Mouse (Mus musculus): ENCODE data around the gene Cenpt.
A peak's percentile ranks its signal among the peaks of the same experiment; 100 is the strongest.
"Not testable (repeated sequence)": the region's sequence is repeated elsewhere in the genome, so short reads cannot be mapped to it uniquely, and the experiment has no call there.

Gene Cenpt

GRCm38 (mm10) chr8:105854303-105854702 is 1.2 kb upstream of the Cenpt start:
- no peak for DNase-seq

GRCm38 (mm10) chr8:105852146-105852729 is 840 bp downstream of the Cenpt start:
- no peak for DNase-seq

- peak; percentile 99 for DNase-seq
Measured at GRCm38 (mm10) chr8:105851651-105852143, 1.4 kb downstream of the Cenpt start.

- DNase-seq = no peak
Measured at GRCm38 (mm10) chr8:105850611-105851010, 2.5 kb downstream of the Cenpt start.

- no peak for DNase-seq
Measured at GRCm38 (mm10) chr8:105850014-105850413, 3.1 kb downstream of the Cenpt start.

GRCm38 (mm10) chr8:105846678-105847077 is 6.4 kb downstream of the Cenpt start:
- peak; percentile 94 for DNase-seq

GRCm38 (mm10) chr8:105839209-105839608 is 13.9 kb downstream of the Cenpt start:
- no peak for DNase-seq

GRCm38 (mm10) chr8:105836991-105837390 is 16.1 kb downstream of the Cenpt start:
- DNase-seq = no peak

GRCm38 (mm10) chr8:105835318-105835717 is 17.8 kb downstream of the Cenpt start:
- peak; percentile 95 for DNase-seq

- DNase-seq = not testable (repeated sequence)
Measured at GRCm38 (mm10) chr8:105833740-105834139, 19.3 kb downstream of the Cenpt start.

- peak; percentile 100 for DNase-seq
Measured at GRCm38 (mm10) chr8:105826861-105827848, 25.9 kb downstream of the Cenpt start, which contains the start of the genes Ranbp10 and Tsnaxip1. Gene Ranbp10, minus strand, starts transcription at chr8:105827350. Gene Tsnaxip1, plus strand, starts transcription at chr8:105827731.

- DNase-seq = no peak
Measured at GRCm38 (mm10) chr8:105826379-105826778, 26.7 kb downstream of the Cenpt start.

GRCm38 (mm10) chr8:105825506-105825905 is 27.6 kb downstream of the Cenpt start:
- no peak for DNase-seq

- DNase-seq = peak; percentile 94
Measured at GRCm38 (mm10) chr8:105820925-105821324, 32.2 kb downstream of the Cenpt start.

GRCm38 (mm10) chr8:105819659-105820058 is 33.4 kb downstream of the Cenpt start:
- DNase-seq = no peak

GRCm38 (mm10) chr8:105813241-105813640 is 39.8 kb downstream of the Cenpt start:
- no peak for DNase-seq

- no peak for DNase-seq
Measured at GRCm38 (mm10) chr8:105812511-105812910, 40.6 kb downstream of the Cenpt start.

GRCm38 (mm10) chr8:105811543-105811942 is 41.5 kb downstream of the Cenpt start:
- DNase-seq = no peak

GRCm38 (mm10) chr8:105811061-105811460 is 42.0 kb downstream of the Cenpt start:
- DNase-seq = no peak

GRCm38 (mm10) chr8:105810245-105810786 is 42.8 kb downstream of the Cenpt start:
- DNase-seq = no peak

GRCm38 (mm10) chr8:105808480-105808879 is 44.6 kb downstream of the Cenpt start:
- DNase-seq = peak; percentile 93

GRCm38 (mm10) chr8:105807766-105808165 is 45.3 kb downstream of the Cenpt start:
- peak; percentile 92 for DNase-seq

- DNase-seq = no peak
Measured at GRCm38 (mm10) chr8:105805964-105806363, 47.1 kb downstream of the Cenpt start.

Measured in heart, adult 11 months (tissue).